Mouse (Mus musculus) frontal cortex, postnatal 36 days (tissue): ENCODE measurements at regions not wholly inside any gene's neighbourhood (a gene's known extent, or its start where the extent isn't known, plus 50 kb on each side); places are given as distances from the start of the nearest gene placed in this dataset.
A peak's percentile ranks its signal among the peaks of the same experiment; 100 is the strongest.

Experiments used
- DNase-seq, 2 experiments: peaks; one replicate each; pipeline ENCODE4 v3.0.0; 2022; ENCODE audit warnings: low spot score in 2 of 2

DNA sequence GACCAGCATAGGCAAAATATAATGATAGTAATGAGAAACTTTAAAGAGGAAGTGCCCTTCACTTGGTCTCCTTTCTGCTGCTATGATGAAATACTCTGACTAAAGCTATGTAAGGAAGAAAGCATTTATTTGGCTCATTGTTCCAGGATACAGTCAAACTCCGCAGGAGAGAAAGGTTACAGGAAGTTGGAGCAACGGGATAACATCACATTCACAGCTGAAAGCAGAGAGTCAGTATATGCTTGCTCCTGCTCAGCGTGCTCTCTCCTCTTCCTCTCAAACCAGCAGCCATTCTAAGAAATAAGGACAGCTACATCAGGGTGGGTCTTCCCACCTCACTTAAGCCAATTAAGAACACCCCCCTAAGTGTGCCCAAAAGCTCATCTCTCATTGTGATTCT, 98.9 kb upstream of the Syt10 start:
- no peak for DNase-seq

DNA sequence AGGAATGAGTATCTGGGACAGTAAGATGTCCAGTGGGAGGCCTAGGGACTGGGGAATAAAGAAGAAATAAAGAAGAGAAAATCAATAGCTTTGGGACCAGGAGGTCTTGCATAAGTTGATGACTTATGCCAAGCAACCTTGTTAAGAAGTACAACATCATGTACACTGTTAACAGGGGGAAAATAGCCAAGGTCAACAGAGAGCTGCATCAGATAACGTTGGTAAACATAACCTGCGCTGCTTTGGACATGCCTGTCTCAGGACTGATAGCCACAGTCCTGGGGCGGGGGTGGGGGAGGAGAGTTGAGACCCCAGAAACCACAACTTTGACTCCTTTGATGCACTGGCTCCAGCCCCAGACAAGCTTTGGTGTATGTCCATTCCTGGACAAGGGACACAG, 90.7 kb upstream of the Syt10 start:
- no peak for DNase-seq

DNA sequence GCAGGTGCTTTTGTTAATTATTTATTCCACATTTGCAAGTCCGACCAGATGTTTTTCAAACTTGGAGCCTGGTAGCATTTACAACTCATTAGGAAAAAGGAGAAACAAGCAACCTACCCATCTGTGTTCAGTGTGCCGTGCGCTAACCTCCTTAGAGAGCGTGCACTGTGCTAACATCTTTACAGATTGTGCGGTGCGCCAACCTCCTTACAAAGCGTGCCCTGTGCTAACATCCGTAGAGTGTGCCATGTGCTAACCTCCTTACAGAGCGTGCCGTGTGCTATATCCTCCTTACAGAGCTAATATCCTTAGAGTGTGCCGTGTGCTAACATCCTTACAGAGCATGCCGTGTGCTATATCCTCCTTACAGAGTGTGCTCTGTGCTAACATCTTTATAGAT, 73.9 kb upstream of the Syt10 start:
- DNase-seq, result peak in 1 of 2 experiments; percentile 3

DNA sequence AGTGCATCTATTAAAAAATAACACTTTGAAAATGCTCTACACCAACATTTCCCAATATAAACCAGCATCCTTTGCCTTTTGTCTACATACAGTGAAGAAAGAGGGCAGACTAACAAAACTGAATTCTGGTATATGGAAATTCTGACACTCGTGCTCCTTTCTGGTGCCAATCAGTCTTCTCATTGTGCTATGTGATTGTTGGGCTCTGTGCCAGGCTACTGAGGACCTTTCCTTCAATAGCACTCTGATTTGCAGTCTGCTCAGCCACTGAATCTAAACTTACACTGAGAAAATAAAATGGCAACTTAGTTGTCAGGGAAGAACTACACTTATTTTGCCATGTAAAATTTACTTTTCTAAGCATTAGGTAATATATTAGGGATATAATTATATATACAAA, 61.4 kb upstream of the Syt10 start:
- DNase-seq, result no peak

DNA sequence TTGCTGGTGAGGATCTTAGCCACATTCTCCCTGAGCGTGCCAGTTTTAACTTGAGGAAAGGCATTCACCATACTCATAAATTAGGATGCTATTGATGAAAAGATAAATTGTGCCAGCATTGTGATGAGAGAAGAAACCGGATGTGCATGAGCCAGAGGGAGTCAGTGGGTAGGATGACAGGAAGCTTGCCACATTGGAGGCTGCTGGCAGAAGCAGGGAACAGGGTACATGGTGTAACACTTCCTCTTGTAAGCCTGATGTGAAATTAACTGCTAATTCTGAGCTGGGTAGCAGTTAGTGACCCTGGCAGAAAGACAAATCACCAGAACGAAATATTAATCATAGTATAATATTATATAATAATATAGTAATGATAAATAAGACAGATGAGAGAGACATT, 52.0 kb upstream of the Syt10 start:
- no peak for DNase-seq
